Mouse (Mus musculus) cerebellum, postnatal 14 days (tissue): ENCODE results near the gene Ddx42.
A peak's percentile ranks its signal among the peaks of the same experiment; 100 is the strongest.
"Not testable (repeated sequence)": the region's sequence is repeated elsewhere in the genome, so short reads cannot be mapped to it uniquely, and the experiment has no call there.

Source experiments
- DNase-seq, 2 experiments: peaks; one replicate each; pipeline ENCODE4 v3.0.0; 2021; ENCODE audit warnings: mixed read lengths in 2 of 2

Ddx42 gene

GRCm38 (mm10) chr11:106216730-106217490, at the start of gene Ddx42:
Gene Ddx42 (plus strand): TSS chr11:106216926.
- peak; percentile 94 for DNase-seq

GRCm38 (mm10) chr11:106167435-106167834, 49.3 kb upstream of the Ddx42 start:
- DNase-seq, result no peak

- DNase-seq, result peak in 1 of 2 experiments; percentile 59
Measured at GRCm38 (mm10) chr11:106170807-106171206, 45.9 kb upstream of the Ddx42 start.

- DNase-seq, result no peak
Measured at GRCm38 (mm10) chr11:106173228-106173627, 43.5 kb upstream of the Ddx42 start.

GRCm38 (mm10) chr11:106174372-106174771, 42.4 kb upstream of the Ddx42 start:
- peak; percentile 54 to 58 for DNase-seq

- peak; percentile 50 to 56 for DNase-seq
Measured at GRCm38 (mm10) chr11:106175081-106175480, 41.6 kb upstream of the Ddx42 start.

GRCm38 (mm10) chr11:106176372-106176771, 40.4 kb upstream of the Ddx42 start:
- DNase-seq, result no peak

GRCm38 (mm10) chr11:106178036-106178782, 38.5 kb upstream of the Ddx42 start:
- no peak for DNase-seq

GRCm38 (mm10) chr11:106179711-106180448, 36.8 kb upstream of the Ddx42 start:
- peak in 1 of 2 experiments; percentile 28 for DNase-seq

- DNase-seq, result no peak
Measured at GRCm38 (mm10) chr11:106180449-106180801, 36.3 kb upstream of the Ddx42 start.

GRCm38 (mm10) chr11:106187326-106187725, 29.4 kb upstream of the Ddx42 start:
- no peak for DNase-seq

- DNase-seq, result no peak
Measured at GRCm38 (mm10) chr11:106191716-106192115, 25.0 kb upstream of the Ddx42 start.

GRCm38 (mm10) chr11:106192241-106192640, 24.5 kb upstream of the Ddx42 start:
- DNase-seq, result no peak

- DNase-seq, result peak in 1 of 2 experiments; percentile 21
Measured at GRCm38 (mm10) chr11:106192657-106193370, 23.9 kb upstream of the Ddx42 start.

- DNase-seq, result peak; percentile 97 to 98
Measured at GRCm38 (mm10) chr11:106193371-106194154, 23.2 kb upstream of the Ddx42 start.

- no peak for DNase-seq
Measured at GRCm38 (mm10) chr11:106194155-106194541, 22.6 kb upstream of the Ddx42 start.

GRCm38 (mm10) chr11:106194891-106195290, 21.8 kb upstream of the Ddx42 start:
- no peak for DNase-seq

GRCm38 (mm10) chr11:106195341-106195740, 21.4 kb upstream of the Ddx42 start:
- DNase-seq, result no peak

- no peak for DNase-seq
Measured at GRCm38 (mm10) chr11:106198277-106198676, 18.4 kb upstream of the Ddx42 start.

- DNase-seq, result not testable (repeated sequence)
Measured at GRCm38 (mm10) chr11:106199997-106200396, 16.7 kb upstream of the Ddx42 start.

GRCm38 (mm10) chr11:106200756-106201155, 16.0 kb upstream of the Ddx42 start:
- DNase-seq, result no peak
